Comparison of ENCODE assay signal across 9 mouse cellular contexts in genomic region chr4:117676903-117677302, GRCm38 (mm10). TPM values are rescaled to one million over a fixed set of nuclear protein-coding genes. Genes with fewer than 3 reads are reported as not detected.
DNase-seq lines count a peak whose midpoint lies in the region; ATAC-seq and TF ChIP-seq lines count a peak whose summit lies in the region.
"Had no signal": no experiment of that assay in that cellular context is flagged by ENCODE, and none has a peak within 500 bp of the region (broad histone marks: within the 10 kb centered on the region; RNA-seq: fewer than 3 reads in every experiment).

No protein-coding gene starts in this region.

- ATAC-seq in heart, embryonic 12.5 days (ENCODE audit: insufficient number of reproducible peaks, low FRiP score), result no peak
- ATAC-seq in intestine, embryonic 15.5 days, result peak; percentile 46; the same call in 1 of the 2 replicates
- ATAC-seq in midbrain, embryonic 13.5 days, result peak; percentile 46; the same call in 1 of the 2 replicates
- ATAC-seq: Patski had no signal

- H3K9me3 ChIP-seq in heart, embryonic 12.5 days (replicated peaks), result no peaks in the 10 kb centered on the region
- H3K9me3 ChIP-seq in intestine, embryonic 15.5 days, result no peaks in the 10 kb centered on the region
- H3K9me3 ChIP-seq in midbrain, embryonic 13.5 days, result no peaks in the 10 kb centered on the region

- no peaks in the 10 kb centered on the region for H3K27me3 ChIP-seq in heart, embryonic 12.5 days (replicated peaks)
- no peaks in the 10 kb centered on the region for H3K27me3 ChIP-seq in intestine, embryonic 15.5 days (replicated peaks)
- no peaks in the 10 kb centered on the region for H3K27me3 ChIP-seq in midbrain, embryonic 13.5 days
- no peaks in the 10 kb centered on the region for H3K27me3 ChIP-seq in small intestine, adult 2 months (ENCODE audit: control insufficient read depth, insufficient read depth, low read length)
- H3K27me3 ChIP-seq: Patski had no signal

- TF ChIP-seq CTCF in small intestine, adult 2 months (IDR thresholded peaks at IDR 0.05; ENCODE audit: extremely low read depth, insufficient read length, insufficient replicate concordance, low read depth, low read length), result peak; percentile 93; the same call in 1 of the 2 replicates

- intact Hi-C loops in left cerebral cortex, postnatal 14 days (cut with DNase I), result loop anchor here (2.0 to 5.0 kb wide), 2 partner anchors 355 to 406 kb away; no protein-coding TSS in a partner anchor

- H3K4me2 ChIP-seq in heart, embryonic 12.5 days, result no peak overlapping the region
- H3K4me2 ChIP-seq in intestine, embryonic 15.5 days (replicated peaks), result no peak overlapping the region
- no peak overlapping the region for H3K4me2 ChIP-seq in midbrain, embryonic 13.5 days (replicated peaks)

- TF ChIP-seq POLR2A in small intestine, adult 2 months (IDR thresholded peaks at IDR 0.05; ENCODE audit: low read depth, low read length), result no peak

- H3K9ac ChIP-seq in heart, embryonic 12.5 days, result no peak overlapping the region
- H3K9ac ChIP-seq in intestine, embryonic 15.5 days, result no peak overlapping the region
- no peak overlapping the region for H3K9ac ChIP-seq in midbrain, embryonic 13.5 days (replicated peaks)

- 22% methylated on average over 3 of the region's 3 CpGs for WGBS in heart, embryonic 12.5 days
- WGBS in intestine, embryonic 15.5 days, result 18% methylated on average over 3 of the region's 3 CpGs
- WGBS in midbrain, embryonic 13.5 days, result 14% methylated on average over 3 of the region's 3 CpGs
- 15% methylated on average over 3 of the region's 3 CpGs for WGBS in small intestine, adult 2 months

- DNase-seq in heart, adult 18-20 months, result peak; percentile 62 to 88
- peak; percentile 79 for DNase-seq in cerebellum, adult 8-10 months
- peak; percentile 85 for DNase-seq in forelimb bud, embryonic 11.5 days (ENCODE audit: low read depth, low spot score)
- peak; percentile 88 to 90 for DNase-seq in left cerebral cortex, postnatal 14 days (ENCODE audit: low spot score in 2 of 2)

- peaks cover 11% of the 10 kb centered on the region for H3K4me1 ChIP-seq in heart, embryonic 12.5 days (replicated peaks)
- peaks cover 8% of the 10 kb centered on the region for H3K4me1 ChIP-seq in intestine, embryonic 15.5 days (replicated peaks)
- peaks cover 13% of the 10 kb centered on the region for H3K4me1 ChIP-seq in midbrain, embryonic 13.5 days (replicated peaks)
- H3K4me1 ChIP-seq in small intestine, adult 2 months (ENCODE audit: control insufficient read depth, insufficient read depth, insufficient read length, low read length), result no peaks in the 10 kb centered on the region

- no peak overlapping the region for H3K4me3 ChIP-seq in heart, embryonic 12.5 days
- H3K4me3 ChIP-seq in intestine, embryonic 15.5 days (replicated peaks), result no peak overlapping the region
- no peak overlapping the region for H3K4me3 ChIP-seq in midbrain, embryonic 13.5 days (replicated peaks)
- H3K4me3 ChIP-seq in small intestine, adult 2 months (ENCODE audit: low read depth, low read length), result no peak overlapping the region

- peaks cover 83% of the 10 kb centered on the region for H3K36me3 ChIP-seq in heart, embryonic 12.5 days
- H3K36me3 ChIP-seq in intestine, embryonic 15.5 days, result peaks cover 44% of the 10 kb centered on the region
- H3K36me3 ChIP-seq in midbrain, embryonic 13.5 days, result peaks cover 74% of the 10 kb centered on the region
- peaks cover 42% of the 10 kb centered on the region for H3K36me3 ChIP-seq in small intestine, adult 2 months (ENCODE audit: control insufficient read depth, insufficient read depth, low read length)

- no peak overlapping the region for H3K27ac ChIP-seq in heart, embryonic 12.5 days (ENCODE audit: poor library complexity, severe bottlenecking)
- no peak overlapping the region for H3K27ac ChIP-seq in intestine, embryonic 15.5 days
- no peak overlapping the region for H3K27ac ChIP-seq in midbrain, embryonic 13.5 days
- H3K27ac ChIP-seq in small intestine, adult 2 months (ENCODE audit: insufficient read depth, low read depth, low read length), result no peak overlapping the region

RNA-seq across cellular contexts. Expression of gene Dmap1, which starts 5.2 kb away (rescaled TPM):
- 10 to 100 TPM; 19.9 to 20.1 TPM for total RNA-seq in heart, adult 18-20 months (2021)
- 44.0 and 47.2 TPM in 2 replicates for polyA plus RNA-seq in heart, embryonic 12.5 days (2016; fragmentation: Nextera tagmentation; extraction: Ambion mirVana)
- 44.8 and 46.5 TPM in 2 replicates for polyA plus RNA-seq in intestine, embryonic 15.5 days (2015; fragmentation: Nextera tagmentation; extraction: Ambion mirVana)
- total RNA-seq in left cerebral cortex, postnatal 14 days (2021), result 10 to 100 TPM; 35.9 to 36.0 TPM
- polyA plus RNA-seq in midbrain, embryonic 13.5 days (2015; fragmentation: Nextera tagmentation; extraction: Ambion mirVana), result 77.8 and 78.2 TPM in 2 replicates
- 8.5 and 20.5 TPM in 2 replicates for polyA plus RNA-seq in small intestine, adult 2 months (2012; rRNA removed)

RNA-seq across cellular contexts. Expression of gene Gm12845, which starts 47.3 kb away (rescaled TPM):
- not detected for total RNA-seq in heart, adult 18-20 months (2021)
- polyA plus RNA-seq in heart, embryonic 12.5 days (2016; fragmentation: Nextera tagmentation; extraction: Ambion mirVana), result not detected in 2 replicates
- not detected in 2 replicates for polyA plus RNA-seq in intestine, embryonic 15.5 days (2015; fragmentation: Nextera tagmentation; extraction: Ambion mirVana)
- total RNA-seq in left cerebral cortex, postnatal 14 days (2021), result not detected
- not detected in 2 replicates for polyA plus RNA-seq in midbrain, embryonic 13.5 days (2015; fragmentation: Nextera tagmentation; extraction: Ambion mirVana)
- polyA plus RNA-seq in small intestine, adult 2 months (2012; rRNA removed), result not detected in 2 replicates
- polyA plus RNA-seq: Patski had no signal
